Mouse (Mus musculus): ENCODE data around the gene Chrnb2. TPM values are rescaled to one million over a fixed set of nuclear protein-coding genes. Genes with fewer than 3 reads are reported as not detected.

Chrnb2 gene
- polyA plus RNA-seq (2015; fragmentation: Nextera tagmentation; extraction: Ambion mirVana) = 0.74 and 0.89 TPM in 2 replicates

DNA sequence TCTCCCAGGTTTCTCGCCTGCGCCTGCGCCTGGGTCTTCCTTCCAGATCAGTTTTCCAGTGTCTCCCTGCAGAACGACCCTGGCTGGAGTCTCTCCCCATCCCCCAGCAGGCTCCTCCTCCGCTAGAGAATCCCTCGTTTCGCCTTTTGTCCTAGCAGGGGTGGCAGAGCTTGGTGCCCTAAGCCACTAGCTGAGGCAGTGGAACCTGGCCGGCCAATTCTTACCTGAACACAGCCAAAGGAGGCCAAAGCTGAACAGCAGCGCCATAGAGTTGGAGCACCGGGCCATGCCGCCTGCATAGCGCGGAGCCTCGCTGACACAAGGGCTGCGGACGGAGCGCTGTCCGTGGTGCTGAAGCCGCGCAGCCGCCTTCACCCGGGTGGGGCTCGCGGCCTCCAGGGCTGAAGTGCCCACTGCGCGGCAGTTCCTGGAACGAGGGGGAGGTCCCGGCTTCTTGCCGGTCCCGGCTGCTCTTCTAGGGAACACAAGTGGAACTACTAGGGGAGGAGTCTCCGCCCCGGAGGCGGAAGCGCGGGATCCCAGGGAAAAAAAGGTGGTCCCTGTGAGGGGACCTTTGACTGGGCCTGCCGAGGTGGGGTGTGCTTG is at the start of gene Chrnb2:
Gene Chrnb2, minus strand, starts transcription at position 514 of the 606 bp plus-strand sequence.
- Histone ChIP-seq H3K9ac (no peak within 1 kb of the TSS), H3K4me3 (replicated peaks) (peak within 1 kb of the TSS; percentile 11), H3K4me2 (replicated peaks) (peak within 1 kb of the TSS; percentile 35), H3K36me3 (no peaks in the 10 kb centered on the region; the same call in 1 of the 2 replicates), H3K27ac (replicated peaks) (no peak within 1 kb of the TSS), H3K9me3 (replicated peaks) (no peaks in the 10 kb centered on the region), H3K27me3 (peaks cover 17% of the 10 kb centered on the region), H3K4me1 (peaks cover 8% of the 10 kb centered on the region)
- peak; percentile 79 for ATAC-seq (ENCODE audit: insufficient number of reproducible peaks, low FRiP score, low TSS enrichment, low read depth)
- under 1% methylated on average over 36 of the region's 36 CpGs for WGBS

DNA sequence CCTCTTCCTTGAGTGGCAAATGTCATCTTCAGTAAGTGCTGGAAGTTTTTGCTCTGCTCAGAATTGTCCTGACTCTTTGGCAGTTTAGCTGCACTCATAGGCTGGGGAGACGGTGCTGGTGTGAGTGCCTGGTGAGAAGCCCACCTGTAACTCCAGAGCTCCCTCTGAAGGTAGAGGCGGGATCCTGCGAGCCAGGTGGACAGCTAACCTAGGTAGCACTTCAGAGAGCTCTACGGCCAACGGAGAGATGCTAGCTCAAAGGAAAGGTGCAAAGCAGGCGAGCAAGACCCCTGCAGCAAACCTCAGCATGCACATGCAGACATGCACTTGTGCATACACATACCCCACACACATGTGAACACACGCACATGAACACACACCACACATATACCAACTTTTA is 49.6 kb upstream of the Chrnb2 start:
- WGBS = 80% methylated on average over 7 of the region's 7 CpGs
- Histone ChIP-seq H3K36me3 (no peaks in the 10 kb centered on the region), H3K9me3 (replicated peaks) (no peaks in the 10 kb centered on the region), H3K4me3 (replicated peaks) (no peak overlapping the region), H3K27ac (replicated peaks) (no peak overlapping the region), H3K9ac (no peak overlapping the region), H3K4me1 (no peaks in the 10 kb centered on the region), H3K4me2 (replicated peaks) (no peak overlapping the region), H3K27me3 (no peaks in the 10 kb centered on the region)
- ATAC-seq (ENCODE audit: insufficient number of reproducible peaks, low FRiP score, low TSS enrichment, low read depth) = no peak

DNA sequence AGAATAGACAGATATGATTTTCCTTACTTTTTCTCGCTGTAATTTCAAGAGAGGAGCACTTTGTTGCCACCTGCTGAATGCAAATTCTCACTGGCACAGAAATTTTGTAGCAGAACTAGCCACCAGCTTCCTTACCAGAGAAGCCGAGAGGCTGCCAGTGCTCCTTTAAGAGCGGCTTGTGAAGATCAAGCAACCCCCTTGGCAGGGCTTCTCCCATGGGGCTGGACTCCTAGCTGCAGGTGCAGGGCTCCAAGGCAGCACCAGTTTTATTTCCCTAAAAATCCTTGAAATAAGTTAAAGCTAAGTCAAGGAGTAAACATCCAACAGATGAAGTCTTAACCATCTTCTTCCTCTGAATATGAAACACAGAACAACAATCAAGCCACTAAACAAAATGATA is 47.7 kb upstream of the Chrnb2 start:
- no peak overlapping the region for H3K9ac ChIP-seq
- H3K4me2 ChIP-seq (replicated peaks) = no peak overlapping the region
- H3K36me3 ChIP-seq = no peaks in the 10 kb centered on the region
- ATAC-seq (ENCODE audit: insufficient number of reproducible peaks, low FRiP score, low TSS enrichment, low read depth) = no peak
- no peak overlapping the region for H3K27ac ChIP-seq (replicated peaks)
- no peak overlapping the region for H3K4me3 ChIP-seq (replicated peaks)
- H3K9me3 ChIP-seq (replicated peaks) = no peaks in the 10 kb centered on the region
- 69% methylated on average over 3 of the region's 3 CpGs for WGBS
- no peaks in the 10 kb centered on the region for H3K27me3 ChIP-seq
- no peaks in the 10 kb centered on the region for H3K4me1 ChIP-seq

DNA sequence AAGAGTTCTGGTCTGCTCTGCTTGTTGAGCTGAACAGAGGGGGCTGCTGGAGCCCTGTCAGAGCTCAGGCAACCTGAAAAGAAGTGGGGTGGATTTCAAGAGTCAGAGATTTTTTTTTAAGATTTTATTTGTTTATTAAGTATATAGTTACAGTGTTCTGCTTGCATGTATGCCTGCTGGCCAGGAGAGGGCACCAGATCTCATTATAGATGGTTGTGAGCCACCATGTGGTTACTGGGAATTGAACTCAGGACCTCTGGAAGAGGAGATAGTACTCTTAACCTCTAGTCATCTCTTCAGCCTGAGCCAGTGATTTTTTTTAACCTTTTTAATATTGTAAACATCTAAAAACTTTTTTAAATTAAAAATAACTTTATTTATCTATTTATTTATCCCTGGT is 46.4 kb upstream of the Chrnb2 start:
- H3K27me3 ChIP-seq = no peaks in the 10 kb centered on the region
- no peak overlapping the region for H3K9ac ChIP-seq
- H3K4me2 ChIP-seq (replicated peaks) = no peak overlapping the region
- no peak overlapping the region for H3K27ac ChIP-seq (replicated peaks)
- H3K4me1 ChIP-seq = no peaks in the 10 kb centered on the region
- no peaks in the 10 kb centered on the region for H3K36me3 ChIP-seq
- ATAC-seq (ENCODE audit: insufficient number of reproducible peaks, low FRiP score, low TSS enrichment, low read depth) = no peak
- no peaks in the 10 kb centered on the region for H3K9me3 ChIP-seq (replicated peaks)
- no peak overlapping the region for H3K4me3 ChIP-seq (replicated peaks)

DNA sequence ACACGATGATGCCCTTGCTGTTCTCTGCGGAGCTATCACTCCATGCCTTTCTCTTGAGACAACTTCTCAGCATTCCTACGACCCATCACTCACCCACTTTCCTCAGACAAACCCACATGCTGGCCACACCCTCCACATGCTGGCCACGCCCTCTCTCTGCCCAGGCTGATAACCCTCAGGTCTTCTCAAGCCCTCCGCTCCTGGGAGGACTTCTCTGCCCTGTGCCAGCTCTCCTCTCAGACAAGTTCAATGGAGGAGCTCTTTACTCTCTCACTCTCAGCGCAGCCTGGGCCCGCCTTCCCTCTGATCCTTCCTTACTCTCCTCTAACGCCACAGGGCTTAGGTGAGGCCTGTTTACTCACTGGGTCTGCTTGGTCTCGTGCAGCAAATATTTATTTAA is 44.2 kb upstream of the Chrnb2 start:
- WGBS = 50% methylated on average over 9 of the region's 9 CpGs
- no peak; the same call in 1 of the 2 replicates for ATAC-seq (ENCODE audit: insufficient number of reproducible peaks, low FRiP score, low TSS enrichment, low read depth)
- no peak overlapping the region for H3K9ac ChIP-seq

DNA sequence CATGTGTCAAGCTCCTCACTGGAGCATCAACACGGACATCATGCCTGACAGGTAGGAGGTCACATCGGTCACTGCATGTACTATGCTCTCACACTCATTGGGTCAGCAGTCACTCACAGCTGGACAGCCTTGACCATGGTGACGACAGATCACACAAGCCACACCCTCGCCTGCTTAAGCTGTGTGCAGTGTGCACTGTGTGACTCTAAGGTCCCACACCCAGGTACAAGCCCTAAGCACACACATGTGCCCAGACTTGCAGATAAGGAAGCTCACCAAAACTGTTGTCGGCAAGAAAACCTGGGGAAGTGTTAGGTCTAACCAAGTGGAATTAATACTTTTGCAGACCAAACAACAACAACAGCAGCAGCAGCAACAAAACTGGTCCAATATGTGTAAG is 43.4 kb upstream of the Chrnb2 start:
- Histone ChIP-seq H3K4me2 (replicated peaks) (no peak overlapping the region), H3K27me3 (no peaks in the 10 kb centered on the region), H3K9me3 (replicated peaks) (no peaks in the 10 kb centered on the region), H3K4me1 (no peaks in the 10 kb centered on the region), H3K4me3 (replicated peaks) (no peak overlapping the region), H3K36me3 (no peaks in the 10 kb centered on the region), H3K9ac (no peak overlapping the region), H3K27ac (replicated peaks) (no peak overlapping the region)
- 65% methylated on average over 5 of the region's 5 CpGs for WGBS
- peak; percentile 47; the same call in 1 of the 2 replicates for ATAC-seq (ENCODE audit: insufficient number of reproducible peaks, low FRiP score, low TSS enrichment, low read depth)

More for the DNA sequence above, 44.2 kb upstream of the Chrnb2 start:
- no peaks in the 10 kb centered on the region for H3K4me1 ChIP-seq
- no peaks in the 10 kb centered on the region for H3K27me3 ChIP-seq
- H3K36me3 ChIP-seq = no peaks in the 10 kb centered on the region
- H3K27ac ChIP-seq (replicated peaks) = no peak overlapping the region
- no peak overlapping the region for H3K4me2 ChIP-seq (replicated peaks)
- no peak overlapping the region for H3K4me3 ChIP-seq (replicated peaks)
- H3K9me3 ChIP-seq (replicated peaks) = no peaks in the 10 kb centered on the region

DNA sequence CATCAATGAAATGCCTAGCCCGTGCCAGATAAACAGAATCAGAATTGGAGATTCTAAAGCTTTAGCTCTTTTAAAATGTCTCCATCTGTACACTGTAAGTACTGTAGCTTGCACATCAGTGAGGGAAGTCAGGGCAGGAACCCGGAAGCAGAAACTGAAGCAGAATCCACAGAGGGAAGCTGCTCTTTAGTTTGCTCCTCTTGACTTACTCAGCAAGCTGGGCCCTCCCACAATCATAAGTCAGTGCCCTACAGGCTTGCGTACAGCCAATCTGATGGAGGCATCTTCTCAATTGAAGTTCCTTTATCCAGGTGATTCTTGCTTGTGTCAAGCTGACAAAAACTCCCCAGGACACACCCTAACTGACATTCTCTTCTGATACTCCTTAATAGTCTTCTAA is 42.7 kb upstream of the Chrnb2 start:
- WGBS = 84% methylated on average over 3 of the region's 3 CpGs
- H3K4me2 ChIP-seq (replicated peaks) = no peak overlapping the region
- ATAC-seq (ENCODE audit: insufficient number of reproducible peaks, low FRiP score, low TSS enrichment, low read depth) = no peak
- H3K27me3 ChIP-seq = no peaks in the 10 kb centered on the region
- H3K27ac ChIP-seq (replicated peaks) = no peak overlapping the region
- no peaks in the 10 kb centered on the region for H3K36me3 ChIP-seq
- H3K4me1 ChIP-seq = no peaks in the 10 kb centered on the region
- H3K9ac ChIP-seq = no peak overlapping the region
- H3K9me3 ChIP-seq (replicated peaks) = no peaks in the 10 kb centered on the region
- H3K4me3 ChIP-seq (replicated peaks) = no peak overlapping the region

DNA sequence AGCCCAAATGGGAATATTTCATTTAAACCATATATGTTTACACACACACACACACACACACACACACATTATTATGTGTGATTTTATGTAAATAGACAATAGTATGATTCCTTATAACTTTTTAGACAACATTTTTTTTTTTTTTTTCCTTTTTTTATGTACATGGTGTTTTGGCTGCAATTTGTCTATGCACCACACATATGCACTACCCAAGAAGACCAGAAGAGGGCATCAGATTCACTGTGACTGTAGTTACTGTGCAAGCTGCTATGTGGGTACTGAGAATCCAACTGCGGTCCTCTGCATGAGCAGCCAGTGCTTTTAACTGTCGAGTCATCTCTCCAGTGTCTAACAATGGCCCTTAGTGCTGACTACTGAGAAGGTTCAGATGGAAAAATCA is 42.3 kb upstream of the Chrnb2 start:
- H3K27ac ChIP-seq (replicated peaks) = no peak overlapping the region
- H3K9me3 ChIP-seq (replicated peaks) = no peaks in the 10 kb centered on the region
- no peaks in the 10 kb centered on the region for H3K36me3 ChIP-seq
- no peak for ATAC-seq (ENCODE audit: insufficient number of reproducible peaks, low FRiP score, low TSS enrichment, low read depth)
- no peak overlapping the region for H3K4me2 ChIP-seq (replicated peaks)
- no peaks in the 10 kb centered on the region for H3K27me3 ChIP-seq
- WGBS = 91% methylated on average over 2 of the region's 2 CpGs
- no peak overlapping the region for H3K4me3 ChIP-seq (replicated peaks)
- H3K4me1 ChIP-seq = no peaks in the 10 kb centered on the region
- no peak overlapping the region for H3K9ac ChIP-seq

DNA sequence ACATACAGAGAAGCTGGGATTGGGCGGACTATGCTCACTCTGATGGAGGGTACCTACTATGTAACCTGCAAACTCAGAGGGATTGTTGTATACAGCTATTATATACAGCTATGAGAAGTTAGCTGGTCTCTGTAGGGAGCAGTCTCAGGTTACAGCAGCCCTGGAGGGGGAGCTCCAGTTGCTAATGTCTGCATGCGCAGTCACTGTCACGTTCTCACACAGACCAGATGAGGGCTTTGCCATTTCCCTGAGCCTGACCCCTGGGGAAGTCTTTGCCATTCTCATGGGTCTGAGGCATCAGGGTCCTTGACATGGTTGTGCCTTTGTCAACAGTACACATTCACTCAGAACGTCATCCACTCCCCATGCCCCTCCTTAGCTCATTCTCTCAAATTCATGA is 40.7 kb upstream of the Chrnb2 start:
- no peaks in the 10 kb centered on the region for H3K4me1 ChIP-seq
- no peaks in the 10 kb centered on the region for H3K9me3 ChIP-seq (replicated peaks)
- no peak overlapping the region for H3K27ac ChIP-seq (replicated peaks)
- no peaks in the 10 kb centered on the region for H3K27me3 ChIP-seq
- H3K4me3 ChIP-seq (replicated peaks) = no peak overlapping the region
- H3K4me2 ChIP-seq (replicated peaks) = no peak overlapping the region
- no peaks in the 10 kb centered on the region for H3K36me3 ChIP-seq
- H3K9ac ChIP-seq = no peak overlapping the region
- WGBS = 43% methylated on average over 4 of the region's 4 CpGs
- no peak for ATAC-seq (ENCODE audit: insufficient number of reproducible peaks, low FRiP score, low TSS enrichment, low read depth)

DNA sequence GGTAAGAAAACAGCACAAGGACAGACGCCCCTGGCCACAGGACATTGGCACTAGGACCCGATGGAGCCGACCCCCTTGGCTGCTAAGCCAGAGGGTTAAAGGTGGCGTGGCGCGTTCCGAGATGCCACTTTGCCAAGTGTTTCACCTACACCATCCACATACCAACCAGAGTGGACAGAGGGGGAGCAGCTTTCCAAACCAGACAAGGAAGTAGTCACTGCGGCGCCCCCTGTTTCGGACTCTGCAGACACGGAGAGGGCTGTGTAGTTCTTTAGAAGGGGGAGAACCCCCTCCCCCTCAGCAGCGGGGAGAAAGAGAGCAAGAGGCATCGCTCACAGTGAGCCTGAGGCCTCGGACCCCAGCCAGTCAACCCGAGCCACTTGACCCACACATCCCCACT is 38.4 kb upstream of the Chrnb2 start:
- Histone ChIP-seq H3K27me3 (no peaks in the 10 kb centered on the region), H3K4me3 (replicated peaks) (no peak overlapping the region), H3K4me2 (replicated peaks) (no peak overlapping the region), H3K9ac (no peak overlapping the region), H3K36me3 (no peaks in the 10 kb centered on the region), H3K27ac (replicated peaks) (no peak overlapping the region), H3K4me1 (no peaks in the 10 kb centered on the region), H3K9me3 (replicated peaks) (no peaks in the 10 kb centered on the region)
- no peak for ATAC-seq (ENCODE audit: insufficient number of reproducible peaks, low FRiP score, low TSS enrichment, low read depth)
- WGBS = 66% methylated on average over 15 of the region's 15 CpGs

DNA sequence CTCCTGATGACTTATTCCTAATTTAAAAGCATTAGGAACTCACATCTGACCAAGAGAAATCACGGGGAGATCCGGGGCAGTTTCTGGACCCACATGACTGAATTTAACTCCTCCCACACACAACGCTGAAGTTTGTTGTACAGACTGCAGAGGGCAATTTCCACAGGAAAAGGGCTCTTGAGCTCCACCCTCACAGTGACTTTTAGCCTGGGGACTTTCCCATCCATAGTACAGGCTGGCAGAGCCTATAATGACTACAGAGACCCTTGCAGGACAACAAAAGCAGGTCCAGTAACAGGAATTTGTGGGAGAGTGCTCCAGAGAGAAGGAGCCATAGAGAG is 37.0 kb upstream of the Chrnb2 start:
- Histone ChIP-seq H3K9me3 (replicated peaks) (no peaks in the 10 kb centered on the region), H3K27ac (replicated peaks) (no peak overlapping the region), H3K4me3 (replicated peaks) (no peak overlapping the region), H3K36me3 (no peaks in the 10 kb centered on the region), H3K4me2 (replicated peaks) (no peak overlapping the region), H3K27me3 (no peaks in the 10 kb centered on the region), H3K4me1 (no peaks in the 10 kb centered on the region), H3K9ac (no peak overlapping the region)
- 18% methylated on average over 3 of the region's 3 CpGs for WGBS
- ATAC-seq (ENCODE audit: insufficient number of reproducible peaks, low FRiP score, low TSS enrichment, low read depth) = no peak

DNA sequence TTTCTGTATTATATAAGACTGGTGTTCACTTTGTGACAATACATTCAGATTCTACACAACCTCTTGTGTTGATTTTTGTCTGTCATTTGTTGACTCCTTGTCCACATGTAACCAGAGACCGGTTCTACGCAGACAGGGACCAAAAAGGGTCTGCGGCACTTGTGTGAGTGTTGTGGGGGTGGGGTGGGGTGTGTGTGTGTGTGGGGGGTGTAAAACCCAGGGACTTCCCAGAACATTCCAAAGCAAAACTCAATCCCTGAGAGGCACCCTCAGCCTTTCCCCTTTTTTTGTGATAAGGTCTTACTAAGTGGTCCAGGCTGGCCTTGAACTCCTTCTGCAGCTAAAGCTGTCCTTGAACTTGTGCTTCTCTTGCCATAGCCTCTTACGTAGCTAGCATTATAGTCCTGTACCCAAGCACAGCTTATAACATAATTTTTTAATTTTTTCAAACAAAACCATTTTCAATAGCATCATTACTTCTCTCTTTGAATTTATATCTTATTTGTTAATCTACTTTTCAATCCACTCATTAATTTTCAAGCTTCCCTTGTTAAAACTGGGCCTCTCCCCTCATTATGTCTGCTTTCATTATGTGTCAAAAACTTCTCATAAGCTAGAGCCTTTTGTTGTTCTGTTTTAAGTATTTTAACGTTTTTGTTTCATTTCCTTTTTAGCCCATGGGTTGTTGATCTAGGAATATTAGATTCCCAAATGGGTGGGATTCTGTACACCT is 36.5 kb upstream of the Chrnb2 start:
- no peak for ATAC-seq (ENCODE audit: insufficient number of reproducible peaks, low FRiP score, low TSS enrichment, low read depth)
- Histone ChIP-seq H3K36me3 (no peaks in the 10 kb centered on the region), H3K27me3 (no peaks in the 10 kb centered on the region), H3K4me2 (replicated peaks) (no peak overlapping the region), H3K4me3 (replicated peaks) (no peak overlapping the region), H3K9ac (no peak overlapping the region), H3K9me3 (replicated peaks) (no peaks in the 10 kb centered on the region), H3K27ac (replicated peaks) (no peak overlapping the region), H3K4me1 (no peaks in the 10 kb centered on the region)
- WGBS = 60% methylated on average over 5 of the region's 5 CpGs

Measured in embryonic facial prominence, embryonic 15.5 days (tissue).